Mouse (Mus musculus) layer of hippocampus, postnatal 25 days (tissue): ENCODE measurements at regions not wholly inside any gene's neighbourhood (a gene's known extent, or its start where the extent isn't known, plus 50 kb on each side); places are given as distances from the start of the nearest gene placed in this dataset.

Experiments used
- DNase-seq, 2 experiments: peaks; one replicate each; pipeline ENCODE4 v3.0.0; 2022; ENCODE audit warnings: mixed read lengths in 2 of 2, low spot score in 1 of 2; ENCODE audit errors: extremely low spot score in 1 of 2

- DNase-seq: no peak
Measured at GRCm38 (mm10) chr19:21913005-21913670, 135.0 kb downstream of the Cemip2 start.

- no peak for DNase-seq
Measured at GRCm38 (mm10) chr19:21913748-21914611, 135.8 kb downstream of the Cemip2 start.

DNA sequence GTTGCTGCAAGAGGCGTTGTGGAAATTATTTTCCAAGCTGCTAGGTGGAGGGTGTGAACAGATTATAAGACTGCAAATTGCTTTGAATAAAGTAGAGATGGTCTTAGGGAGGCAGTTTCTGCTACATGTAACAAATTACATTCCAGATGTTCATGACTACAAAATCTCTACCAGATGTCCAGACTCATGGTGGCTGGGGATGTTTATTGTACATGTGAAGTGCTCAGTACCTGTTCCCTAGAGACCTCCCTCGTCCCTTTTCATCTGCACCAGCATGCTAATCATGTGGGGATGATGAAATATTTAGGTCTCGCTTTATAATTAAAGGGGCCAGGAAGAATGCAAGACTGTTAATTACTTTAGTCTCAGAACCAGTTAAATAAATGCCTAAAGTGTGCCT, 136.5 kb downstream of the Cemip2 start:
- no peak for DNase-seq

- DNase-seq: no peak
Measured at GRCm38 (mm10) chr19:21918113-21918512, 140.0 kb downstream of the Cemip2 start.

GRCm38 (mm10) chr19:21919074-21919473, 140.9 kb downstream of the Cemip2 start:
- no peak for DNase-seq

DNA sequence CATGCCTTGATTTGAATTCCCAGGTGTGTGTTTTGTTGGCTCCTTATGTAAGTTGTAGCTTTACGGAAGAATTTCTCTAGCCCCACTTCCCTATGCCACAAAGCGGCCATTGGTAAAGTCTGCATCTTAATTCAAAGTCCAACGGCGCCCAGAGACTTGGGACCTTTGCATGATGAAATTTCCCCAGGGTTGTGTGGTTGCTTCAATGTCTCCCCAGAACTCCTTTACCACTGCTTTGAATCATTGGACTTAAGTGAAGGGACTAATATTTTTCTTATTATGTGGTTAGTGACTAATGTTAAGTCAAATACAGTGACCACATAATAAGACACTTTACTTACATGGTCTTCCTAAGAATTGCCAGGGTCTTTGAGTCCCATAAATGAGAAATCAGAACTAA, 162.0 kb downstream of the Cemip2 start:
- DNase-seq: no peak

DNA sequence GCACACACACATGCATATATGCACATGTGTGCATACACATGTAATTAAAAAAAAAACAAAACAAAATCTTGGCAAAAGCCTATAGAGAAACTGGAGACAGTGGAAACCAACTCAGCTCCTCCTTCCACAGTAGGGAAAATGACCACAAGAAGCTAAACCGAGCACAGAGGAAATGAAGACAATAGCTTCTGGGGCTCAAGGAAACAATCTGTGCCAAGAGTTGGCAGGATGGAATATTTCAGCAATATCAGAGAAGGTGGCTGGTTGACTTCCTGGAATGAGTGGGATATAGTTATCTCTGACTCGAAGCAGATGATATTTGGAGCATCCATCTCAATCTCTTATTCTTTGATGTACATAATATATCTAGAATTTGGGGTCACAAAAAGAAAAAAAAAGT, 163.6 kb downstream of the Cemip2 start:
- DNase-seq: no peak

DNA sequence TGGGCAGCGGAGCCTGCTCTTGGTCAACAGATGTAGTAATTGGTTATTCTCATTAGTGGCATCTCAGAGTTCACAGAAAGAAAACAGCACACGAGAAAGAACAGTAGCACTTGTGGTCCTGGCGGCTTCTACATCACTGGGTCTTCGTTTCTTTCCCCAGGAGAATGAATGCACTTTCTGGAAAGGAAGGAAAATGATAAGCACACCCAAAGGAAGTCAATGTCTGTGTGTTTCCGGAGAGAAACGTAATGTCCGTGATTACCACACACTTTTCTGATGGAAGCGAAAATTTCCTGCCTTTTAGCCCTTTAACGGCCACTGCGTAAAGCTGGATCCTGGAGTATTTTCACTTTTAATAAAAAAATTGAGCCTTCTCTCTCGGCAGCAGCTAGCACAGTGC, 164.1 kb downstream of the Cemip2 start:
- DNase-seq: no peak

DNA sequence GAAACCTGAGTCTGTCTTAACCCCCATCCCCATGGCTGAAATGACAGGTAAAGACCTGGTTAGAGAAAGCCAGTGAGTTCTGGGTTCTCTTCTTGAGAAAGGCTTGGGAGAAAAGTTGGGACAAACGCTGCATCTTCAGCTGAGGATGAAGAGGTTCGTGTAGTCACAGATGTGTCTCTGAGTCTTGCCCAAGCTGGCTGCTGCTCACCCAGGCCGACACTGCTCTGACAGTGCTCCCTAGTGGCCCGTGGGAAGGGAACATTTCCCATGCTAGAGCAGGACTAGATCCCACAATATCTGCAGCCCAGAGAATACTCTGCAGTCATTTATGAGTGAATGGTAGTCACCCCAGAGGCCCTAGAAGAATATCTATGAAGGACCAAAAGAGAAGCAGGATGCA, 165.3 kb downstream of the Cemip2 start:
- peak in 1 of 2 experiments; percentile 8 for DNase-seq

DNA sequence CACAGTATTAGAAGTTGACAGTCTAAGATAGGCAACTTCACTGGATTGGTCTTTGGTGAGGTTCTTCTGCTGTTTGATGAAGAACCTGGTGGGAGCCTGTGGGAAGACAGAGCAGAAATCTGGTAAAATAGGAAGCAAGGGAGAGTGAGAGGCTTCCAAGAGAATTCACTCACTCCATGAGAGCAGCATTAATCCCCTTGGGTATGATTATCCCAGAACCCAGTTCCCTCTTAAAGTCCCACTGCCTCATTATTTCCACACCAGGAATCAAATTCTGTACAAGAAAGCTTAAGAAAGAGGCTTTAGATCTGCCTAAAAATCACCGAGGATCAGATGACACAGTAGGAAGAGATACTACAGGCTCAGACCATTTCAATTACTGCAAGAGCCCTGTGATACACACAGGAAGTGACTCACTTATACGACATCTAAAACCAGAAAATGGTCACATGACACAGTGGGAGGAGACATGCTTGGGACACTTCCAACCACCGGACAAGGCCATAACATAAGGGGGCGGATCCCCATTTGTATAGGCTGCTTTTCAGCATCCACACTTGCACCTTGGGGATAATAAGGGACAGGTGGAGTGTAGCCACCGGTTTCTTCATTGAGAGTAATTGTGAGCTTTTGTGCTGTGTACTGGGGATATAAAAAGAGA, 168.2 kb downstream of the Cemip2 start:
- no peak for DNase-seq

GRCm38 (mm10) chr19:21948030-21948429, 169.9 kb downstream of the Cemip2 start:
- no peak for DNase-seq

- DNase-seq: no peak
Measured at GRCm38 (mm10) chr19:21962635-21963034, 176.2 kb upstream of the Trpm3 start.

DNA sequence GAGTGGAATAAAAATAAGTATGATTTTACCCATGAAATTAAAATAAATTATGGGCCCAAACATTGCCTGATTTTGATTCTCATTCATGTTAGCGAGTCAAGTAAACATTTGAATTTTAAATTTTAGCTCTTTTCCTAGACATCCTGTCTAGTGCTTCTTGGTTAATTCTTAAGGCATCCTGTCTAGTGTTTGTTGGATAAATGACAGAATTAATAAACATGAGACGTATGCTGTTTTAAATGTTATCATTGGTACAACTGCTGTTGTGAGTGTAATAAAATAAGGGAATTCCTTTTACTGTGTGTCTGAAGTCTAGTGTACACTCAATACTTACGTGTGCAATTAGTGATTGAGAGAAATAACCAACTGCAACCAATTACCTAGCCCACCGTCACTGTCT, 149.0 kb upstream of the Trpm3 start:
- no peak for DNase-seq

DNA sequence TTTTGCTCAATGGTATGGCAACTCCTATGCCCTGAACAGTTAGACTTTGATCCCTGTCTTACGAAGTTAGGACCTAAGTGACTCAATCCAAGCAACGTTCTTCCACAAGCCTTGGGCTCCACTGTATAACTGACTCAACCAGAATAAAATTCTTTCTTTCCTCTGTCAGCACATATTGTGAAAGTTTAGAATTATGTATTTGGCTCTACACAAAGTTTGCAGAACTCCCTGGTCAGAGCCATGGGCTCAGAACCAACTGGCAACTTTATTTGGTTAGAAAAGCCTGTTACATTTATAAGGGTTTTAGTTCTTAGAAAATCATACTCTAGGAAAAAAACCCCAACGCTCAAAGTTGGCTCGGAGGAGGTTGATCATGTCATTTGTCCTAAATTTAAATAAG, 147.9 kb upstream of the Trpm3 start:
- DNase-seq: no peak

GRCm38 (mm10) chr19:21991413-21991812, 147.4 kb upstream of the Trpm3 start:
- DNase-seq: no peak

GRCm38 (mm10) chr19:21999621-22000020, 139.2 kb upstream of the Trpm3 start:
- DNase-seq: no peak

DNA sequence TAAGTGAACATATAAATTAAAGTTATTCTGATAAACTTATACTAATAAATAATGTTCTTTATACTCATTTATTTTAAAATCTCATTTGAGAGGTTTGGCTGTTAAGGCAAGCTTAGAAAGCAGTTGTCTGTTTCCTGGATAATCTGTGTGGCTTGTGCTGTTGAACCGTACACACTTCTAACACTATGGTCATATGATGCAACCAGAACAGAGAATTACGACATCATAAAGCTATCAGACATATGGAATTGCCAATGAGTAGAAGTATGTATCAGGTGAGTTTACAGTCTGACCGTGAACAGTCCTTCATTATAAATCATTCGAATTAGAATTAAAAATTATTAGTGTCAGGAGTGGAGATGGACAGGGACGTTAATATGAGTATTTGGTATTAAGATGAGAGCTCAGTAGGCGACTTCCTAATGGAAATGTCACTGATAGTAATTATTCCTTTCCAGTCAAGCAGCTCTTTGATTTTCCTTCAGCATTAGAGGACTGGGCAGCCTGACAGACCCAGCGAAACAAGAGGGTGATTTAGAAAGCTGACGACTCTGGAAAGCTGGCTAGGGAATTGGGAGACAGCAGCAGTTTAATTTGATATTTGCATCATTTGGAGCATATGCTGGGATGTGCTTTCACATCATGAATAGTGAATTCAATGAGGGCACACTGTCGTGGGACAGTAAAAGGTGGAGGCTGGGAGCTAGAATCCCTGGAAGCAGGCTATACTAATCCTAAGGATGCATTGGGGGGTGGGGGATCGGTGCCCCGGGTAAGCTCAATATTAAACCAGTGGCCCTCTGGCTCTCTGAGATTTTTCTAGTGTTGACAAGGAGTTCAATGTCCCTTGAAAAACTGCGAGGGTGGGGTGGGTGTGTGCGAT, 130.6 kb upstream of the Trpm3 start:
- no peak for DNase-seq

DNA sequence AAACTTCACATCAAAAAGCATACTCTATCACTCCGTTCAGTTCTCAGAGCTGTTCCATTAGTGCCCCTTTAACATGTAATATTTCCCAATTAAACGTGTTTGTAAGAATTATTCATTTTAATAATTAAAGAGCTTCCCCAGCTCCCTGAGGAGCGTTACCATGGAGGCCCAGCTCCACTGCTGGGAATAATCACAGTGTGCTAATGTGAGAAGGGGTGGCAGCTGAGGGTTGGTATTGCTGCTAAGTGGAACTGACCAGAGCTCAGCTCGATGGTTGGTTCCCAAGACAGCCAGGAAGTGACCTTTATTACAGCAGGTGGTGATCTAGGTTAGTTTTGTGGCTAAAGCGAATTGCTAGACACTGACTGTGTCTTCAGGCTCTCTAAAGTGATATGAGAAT, 128.6 kb upstream of the Trpm3 start:
- DNase-seq: no peak

DNA sequence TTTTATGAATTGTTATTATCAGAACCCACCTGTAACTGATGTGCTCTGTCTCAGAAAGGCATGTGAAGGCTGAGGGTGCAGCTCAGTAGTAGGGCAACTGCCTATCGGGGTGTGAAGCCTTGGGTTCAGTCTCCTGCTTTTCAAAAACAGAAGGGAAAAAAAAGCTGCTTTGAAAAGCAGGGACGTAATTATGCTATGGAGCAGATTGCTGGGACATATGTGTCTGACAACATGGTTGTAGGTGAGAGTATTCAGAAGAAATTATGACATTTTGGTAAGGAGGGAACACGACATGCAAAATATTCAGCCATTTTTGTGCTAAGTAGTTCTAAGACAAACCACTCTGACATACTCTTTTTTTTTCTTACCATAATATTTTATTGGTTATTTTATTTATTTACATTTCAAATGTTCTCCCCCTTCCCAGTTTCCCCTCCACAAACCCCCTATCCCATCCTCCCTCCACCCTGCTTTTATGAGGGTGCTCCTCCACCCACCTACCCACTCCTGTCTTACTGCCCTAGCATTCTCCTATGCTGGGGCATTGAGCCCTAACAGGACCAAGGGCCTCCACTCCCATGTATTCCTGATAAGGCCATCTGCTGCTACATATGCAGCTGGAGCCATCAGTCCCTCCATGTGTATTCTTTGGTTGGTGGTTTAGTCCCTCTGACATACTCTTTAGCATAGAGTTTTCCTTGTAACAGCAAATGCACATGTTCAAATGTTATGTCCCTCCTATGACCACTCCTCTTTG, 122.8 kb upstream of the Trpm3 start:
- DNase-seq: no peak

DNA sequence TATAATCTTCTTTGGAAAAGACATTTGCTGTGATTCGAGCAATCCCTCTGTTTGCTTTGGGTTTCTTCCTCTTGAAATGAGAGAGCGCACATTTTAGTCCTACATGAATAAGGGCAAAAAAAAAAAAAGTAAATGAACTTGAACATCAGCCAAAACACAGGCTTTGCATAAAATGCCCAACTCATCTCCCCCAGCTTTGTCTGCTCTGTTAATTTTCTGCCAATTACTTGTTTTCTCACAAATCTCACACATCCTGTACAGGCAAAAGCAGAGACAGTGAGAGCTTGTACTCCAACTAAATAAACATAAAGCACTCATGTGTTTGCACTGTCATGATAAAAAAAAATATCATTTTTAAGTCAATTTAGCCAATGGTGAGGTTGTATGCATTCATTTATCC, 121.4 kb upstream of the Trpm3 start:
- DNase-seq: no peak
